Mouse (Mus musculus): ENCODE measurements around the gene Cdsn. TPM values are rescaled to one million over a fixed set of nuclear protein-coding genes. Genes with fewer than 3 reads are reported as not detected.

Cdsn gene
- polyA plus RNA-seq, 1 experiment from 2014 or later = 0.40 TPM

- no peak overlapping the region for H3K4me2 ChIP-seq (replicated peaks; ENCODE audit: low read depth)
- H3K9ac ChIP-seq (ENCODE audit: low read depth, low read length) = no peak overlapping the region
- H3K36me3 ChIP-seq (ENCODE audit: control insufficient read depth, insufficient read depth) = no peaks in the 10 kb centered on the region
- ATAC-seq = no peak
- H3K4me3 ChIP-seq (ENCODE audit: low read depth, low read length) = no peak overlapping the region
- H3K9me3 ChIP-seq (ENCODE audit: control insufficient read depth) = no peaks in the 10 kb centered on the region
- 75% methylated on average over 14 of the region's 14 CpGs for WGBS
- peaks cover 14% of the 10 kb centered on the region; the same call in 1 of the 2 replicates for H3K27me3 ChIP-seq (replicated peaks; ENCODE audit: control insufficient read depth, insufficient read depth, low read length)
- no peak for TF ChIP-seq CTCF (IDR thresholded peaks at IDR 0.05; ENCODE audit: low read depth)
- H3K27ac ChIP-seq (ENCODE audit: low read depth, low read length) = no peak overlapping the region
- 0 out of 2 replicates have a peak, but pooled peaks cover 3% of the 10 kb centered on the region for H3K4me1 ChIP-seq (replicated peaks; ENCODE audit: control insufficient read depth, insufficient read depth, low read length)
Measured at GRCm38 (mm10) chr17:35570836-35571235, 18.9 kb downstream of the Cdsn start.

GRCm38 (mm10) chr17:35571477-35571876, 19.5 kb downstream of the Cdsn start:
- Histone ChIP-seq H3K4me3 (ENCODE audit: low read depth, low read length) (no peak overlapping the region), H3K36me3 (ENCODE audit: control insufficient read depth, insufficient read depth) (no peaks in the 10 kb centered on the region), H3K27me3 (replicated peaks; ENCODE audit: control insufficient read depth, insufficient read depth, low read length) (peaks cover 18% of the 10 kb centered on the region; the same call in 1 of the 2 replicates), H3K4me1 (replicated peaks; ENCODE audit: control insufficient read depth, insufficient read depth, low read length) (0 out of 2 replicates have a peak, but pooled peaks cover 3% of the 10 kb centered on the region), H3K9ac (ENCODE audit: low read depth, low read length) (no peak overlapping the region), H3K4me2 (replicated peaks; ENCODE audit: low read depth) (no peak overlapping the region), H3K27ac (ENCODE audit: low read depth, low read length) (no peak overlapping the region), H3K9me3 (ENCODE audit: control insufficient read depth) (no peaks in the 10 kb centered on the region)
- no peak for TF ChIP-seq CTCF (IDR thresholded peaks at IDR 0.05; ENCODE audit: low read depth)
- ATAC-seq = no peak
- 93% methylated on average over 7 of the region's 7 CpGs for WGBS

GRCm38 (mm10) chr17:35578211-35578610, 26.3 kb downstream of the Cdsn start:
- H3K9me3 ChIP-seq (ENCODE audit: control insufficient read depth) = no peaks in the 10 kb centered on the region
- 19% methylated on average over 6 of the region's 6 CpGs for WGBS
- no peaks in the 10 kb centered on the region for H3K36me3 ChIP-seq (ENCODE audit: control insufficient read depth, insufficient read depth)
- H3K27ac ChIP-seq (ENCODE audit: low read depth, low read length) = no peak overlapping the region
- H3K27me3 ChIP-seq (replicated peaks; ENCODE audit: control insufficient read depth, insufficient read depth, low read length) = 0 out of 2 replicates have a peak, but pooled peaks cover 6% of the 10 kb centered on the region
- H3K4me3 ChIP-seq (ENCODE audit: low read depth, low read length) = no peak overlapping the region
- peak; percentile 43 for ATAC-seq
- H3K9ac ChIP-seq (ENCODE audit: low read depth, low read length) = no peak overlapping the region
- peak; percentile 100 for TF ChIP-seq CTCF (IDR thresholded peaks at IDR 0.05; ENCODE audit: low read depth)
- no peaks in the 10 kb centered on the region for H3K4me1 ChIP-seq (replicated peaks; ENCODE audit: control insufficient read depth, insufficient read depth, low read length)
- no peak overlapping the region for H3K4me2 ChIP-seq (replicated peaks; ENCODE audit: low read depth)

GRCm38 (mm10) chr17:35582900-35583299, 31.0 kb downstream of the Cdsn start:
- H3K4me1 ChIP-seq (replicated peaks; ENCODE audit: control insufficient read depth, insufficient read depth, low read length) = 0 out of 2 replicates have a peak, but pooled peaks cover 3% of the 10 kb centered on the region
- ATAC-seq = no peak
- no peak overlapping the region for H3K4me2 ChIP-seq (replicated peaks; ENCODE audit: low read depth)
- no peaks in the 10 kb centered on the region for H3K36me3 ChIP-seq (ENCODE audit: control insufficient read depth, insufficient read depth)
- no peak overlapping the region for H3K4me3 ChIP-seq (ENCODE audit: low read depth, low read length)
- no peaks in the 10 kb centered on the region for H3K27me3 ChIP-seq (replicated peaks; ENCODE audit: control insufficient read depth, insufficient read depth, low read length)
- no peak overlapping the region for H3K27ac ChIP-seq (ENCODE audit: low read depth, low read length)
- H3K9ac ChIP-seq (ENCODE audit: low read depth, low read length) = no peak overlapping the region
- TF ChIP-seq CTCF (IDR thresholded peaks at IDR 0.05; ENCODE audit: low read depth) = peak; percentile 75
- H3K9me3 ChIP-seq (ENCODE audit: control insufficient read depth) = no peaks in the 10 kb centered on the region
- 94% methylated on average over 1 of the region's 1 CpGs for WGBS

- peak; percentile 65; the same call in 1 of the 2 replicates for ATAC-seq
Measured at GRCm38 (mm10) chr17:35584330-35584937, 32.5 kb downstream of the Cdsn start.

GRCm38 (mm10) chr17:35587291-35587690, 35.4 kb downstream of the Cdsn start:
- no peaks in the 10 kb centered on the region for H3K9me3 ChIP-seq (ENCODE audit: control insufficient read depth)

More at GRCm38 (mm10) chr17:35584330-35584937, 32.5 kb downstream of the Cdsn start:
- Histone ChIP-seq H3K4me3 (ENCODE audit: low read depth, low read length) (no peak overlapping the region), H3K36me3 (ENCODE audit: control insufficient read depth, insufficient read depth) (no peaks in the 10 kb centered on the region), H3K27me3 (replicated peaks; ENCODE audit: control insufficient read depth, insufficient read depth, low read length) (no peaks in the 10 kb centered on the region), H3K9ac (ENCODE audit: low read depth, low read length) (no peak overlapping the region), H3K9me3 (ENCODE audit: control insufficient read depth) (no peaks in the 10 kb centered on the region), H3K4me2 (replicated peaks; ENCODE audit: low read depth) (peak overlapping the region; percentile 54), H3K27ac (ENCODE audit: low read depth, low read length) (no peak overlapping the region), H3K4me1 (replicated peaks; ENCODE audit: control insufficient read depth, insufficient read depth, low read length) (0 out of 2 replicates have a peak, but pooled peaks cover 3% of the 10 kb centered on the region)
- 12% methylated on average over 16 of the region's 16 CpGs for WGBS
- peak; percentile 96 for TF ChIP-seq CTCF (IDR thresholded peaks at IDR 0.05; ENCODE audit: low read depth)

More at GRCm38 (mm10) chr17:35587291-35587690, 35.4 kb downstream of the Cdsn start:
- Histone ChIP-seq H3K9ac (ENCODE audit: low read depth, low read length) (no peak overlapping the region), H3K27me3 (replicated peaks; ENCODE audit: control insufficient read depth, insufficient read depth, low read length) (no peaks in the 10 kb centered on the region), H3K4me1 (replicated peaks; ENCODE audit: control insufficient read depth, insufficient read depth, low read length) (0 out of 2 replicates have a peak, but pooled peaks cover 3% of the 10 kb centered on the region), H3K36me3 (ENCODE audit: control insufficient read depth, insufficient read depth) (no peaks in the 10 kb centered on the region), H3K27ac (ENCODE audit: low read depth, low read length) (no peak overlapping the region), H3K4me3 (ENCODE audit: low read depth, low read length) (no peak overlapping the region), H3K4me2 (replicated peaks; ENCODE audit: low read depth) (no peak overlapping the region)
- WGBS = 81% methylated on average over 1 of the region's 1 CpGs
- peak; percentile 29 for TF ChIP-seq CTCF (IDR thresholded peaks at IDR 0.05; ENCODE audit: low read depth)
- ATAC-seq = no peak

All from intestine, postnatal 0 days (tissue).